Mouse (Mus musculus) liver, embryonic 14.5 days (tissue): Measurements from ENCODE around the gene Tmem128. TPM values are rescaled to one million over a fixed set of nuclear protein-coding genes. Genes with fewer than 3 reads are reported as not detected.

Source experiments
- ATAC-seq: fragments of 200-750 bp; cut with Nextera tagmentation; 2 replicates; pipeline ENCODE4 v1.8.0; 2017; ENCODE audit warnings: moderate number of reproducible peaks, mild to moderate bottlenecking, moderate library complexity; ENCODE audit not compliant: insufficient read depth
- DNase-seq, 3 experiments: peaks; one replicate each; pipeline ENCODE4 v3.0.0-alpha.2; 2012 to 2013; ENCODE audit warnings: low read depth in 3 of 3, low spot score in 3 of 3
- H3K27ac ChIP-seq: fragments of 300-500 bp; sonication (generic); 2 replicates; pipeline ENCODE4 v1.5.1; 2014; ENCODE audit warnings: moderate library complexity, mild to moderate bottlenecking, control low read depth, inconsistent platforms
- H3K27me3 ChIP-seq: fragments of 300-500 bp; sonication (generic); 2 replicates; pipeline ENCODE4 v1.6.1; 2014; ENCODE audit warnings: mild to moderate bottlenecking, low read length, moderate library complexity; ENCODE audit not compliant: control insufficient read depth, insufficient read depth
- H3K36me3 ChIP-seq: fragments of 300-500 bp; sonication (generic); replicated peaks from 2 replicates; pipeline ENCODE4 v1.6.1; 2014; ENCODE audit warnings: low read depth; ENCODE audit not compliant: control insufficient read depth, insufficient read depth
- H3K4me1 ChIP-seq, 2 experiments: fragments of 200-500 bp in 1 of 2; fragments of 300-500 bp in 1 of 2; sonication (generic) in 1 of 2; replicated peaks; 2 replicates each; pipeline ENCODE4 v1.6.1; 2012 to 2014; ENCODE audit warnings: antibody characterized with exemption in 1 of 2, inconsistent platforms in 1 of 2, low read length in 1 of 2; ENCODE audit not compliant: control insufficient read depth in 2 of 2, insufficient read depth in 2 of 2
- H3K4me2 ChIP-seq: fragments of 300-500 bp; sonication (generic); 2 replicates; pipeline ENCODE4 v1.6.1; 2014; ENCODE audit warnings: low read depth, mild to moderate bottlenecking, control low read depth, moderate library complexity
- H3K4me3 ChIP-seq, 2 experiments: fragments of 200-500 bp in 1 of 2; fragments of 300-500 bp in 1 of 2; sonication (generic) in 1 of 2; 2 replicates each; pipeline ENCODE4 v1.5.1; 2012 to 2014; ENCODE audit warnings: low read depth in 2 of 2, low read length in 2 of 2, mild to moderate bottlenecking in 2 of 2, control low read depth in 1 of 2, inconsistent platforms in 1 of 2, moderate library complexity in 1 of 2; ENCODE audit not compliant: insufficient read depth in 1 of 2
- H3K9ac ChIP-seq: fragments of 300-500 bp; sonication (generic); replicated peaks from 2 replicates; pipeline ENCODE4 v1.6.1; 2014; ENCODE audit warnings: mild to moderate bottlenecking, control low read depth, moderate library complexity
- H3K9me3 ChIP-seq: fragments of 300-500 bp; sonication (generic); 2 replicates; pipeline ENCODE4 v1.6.1; 2016; ENCODE audit warnings: low read length, mixed read lengths; ENCODE audit not compliant: control insufficient read depth
- CTCF ChIP-seq: IDR thresholded peaks from 2 replicates; pipeline ENCODE4 v1.5.1; 2016; ENCODE audit warnings: antibody characterized with exemption, low read depth, control low read depth
- EP300 ChIP-seq: IDR thresholded peaks from 2 replicates; pipeline ENCODE4 v1.6.1; 2016; ENCODE audit warnings: antibody characterized with exemption, low read depth
- WGBS: fragments of 180-500 bp; shearing (Covaris S2); extraction: QIAGEN DNeasy Blood & Tissue Kit; methylation state at CpG from one replicate; pipeline ENCODE4 v1.1.7; 2014; ENCODE audit not compliant: insufficient replicate concordance; 5-methylcytosine and 5-hydroxymethylcytosine counted together
- polyA plus RNA-seq, 2 experiments: library from polyadenylated mRNA; depleted of rRNA in 1 of 2; stranded (reverse) in 1 of 2; unstranded in 1 of 2; fragments of >200 nt; fragmentation: Nextera tagmentation in 1 of 2; extraction: Ambion mirVana in 1 of 2; gene quantifications; 2 replicates each; pipeline versions ENCODE4 v1.2.1 to v1.2.3; 2012 to 2014

The Tmem128 gene
- polyA plus RNA-seq, 2 experiments: 26.7 to 49.5 TPM

DNA sequence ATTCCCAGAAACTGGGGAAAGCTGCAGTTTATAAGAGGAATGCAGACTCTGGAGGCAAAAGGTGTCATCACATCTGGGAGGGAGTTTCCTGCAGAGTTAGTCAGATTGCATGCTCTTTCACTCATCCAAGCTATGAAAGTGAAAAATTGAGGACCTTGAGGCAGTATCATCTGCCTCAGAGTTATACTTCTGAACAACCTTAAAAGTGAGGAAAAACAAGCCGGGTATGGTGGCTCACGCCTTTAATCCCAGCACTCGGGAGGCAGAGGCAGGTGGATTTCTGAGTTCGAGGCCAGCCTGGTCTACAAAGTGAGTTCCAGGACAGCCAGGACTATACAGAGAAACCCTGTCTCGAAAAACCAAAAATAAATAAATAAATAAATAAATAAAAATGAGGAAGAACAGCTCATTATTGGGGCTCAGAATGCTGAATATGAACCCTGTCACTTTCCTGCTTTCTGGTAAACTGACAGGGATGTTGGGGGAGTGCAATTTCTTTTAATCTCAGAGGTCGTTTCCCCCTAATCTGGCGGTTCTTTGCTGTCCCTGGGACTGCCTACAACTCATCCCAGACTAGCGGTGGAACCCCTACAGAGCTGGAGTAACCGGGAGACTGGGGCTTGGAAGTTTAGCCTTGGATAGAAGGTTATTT, 404 bp upstream of the Tmem128 start:
- Histone ChIP-seq H3K27me3 (no peaks in the 10 kb centered on the region), H3K27ac (peak overlapping the region; percentile 28), H3K9me3 (no peaks in the 10 kb centered on the region), H3K4me2 (peak overlapping the region; percentile 88), H3K4me3 (peak overlapping the region; percentile 81 to 97), H3K4me1 (peaks cover 6 to 7% of the 10 kb centered on the region in 2 experiments; a peak in 3 of 4 replicates), H3K9ac (peak overlapping the region; percentile 74), H3K36me3 (peaks cover 20% of the 10 kb centered on the region)
- TF ChIP-seq CTCF (no peak), EP300 (no peak)
- 29% methylated on average over 9 of the region's 9 CpGs for WGBS
- DNase-seq (no peak), ATAC-seq (peak; percentile 23; the same call in 1 of the 2 replicates)

DNA sequence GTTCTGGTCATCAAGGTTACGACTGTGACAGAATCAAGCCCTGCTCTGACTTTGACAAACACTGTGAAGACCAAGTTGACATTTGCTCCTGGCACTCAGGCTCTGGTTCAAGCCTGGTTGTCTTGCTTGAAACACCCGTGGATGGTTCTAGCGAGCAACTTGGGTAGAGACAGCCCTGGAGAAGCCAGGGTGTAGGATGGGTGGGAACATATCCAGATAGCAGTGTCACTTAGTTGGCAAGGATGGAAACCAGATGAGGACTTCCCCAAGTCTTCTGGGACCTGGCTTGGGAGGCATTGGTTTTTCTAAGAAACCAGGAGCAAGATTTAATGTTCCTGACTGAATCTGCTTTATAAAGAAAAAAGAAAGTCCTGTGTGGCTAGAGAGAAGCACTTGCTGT, 11.0 kb downstream of the Tmem128 start:
- TF ChIP-seq CTCF: no peak
- TF ChIP-seq EP300: no peak
- H3K4me3 ChIP-seq: no peak overlapping the region
- no peak overlapping the region for H3K9ac ChIP-seq
- no peak overlapping the region for H3K4me2 ChIP-seq
- peaks cover 11% of the 10 kb centered on the region for H3K36me3 ChIP-seq
- ATAC-seq (no peak), DNase-seq (no peak)
- no peak overlapping the region for H3K27ac ChIP-seq
- no peaks in the 10 kb centered on the region for H3K4me1 ChIP-seq
- H3K9me3 ChIP-seq: no peaks in the 10 kb centered on the region
- peaks cover 13% of the 10 kb centered on the region for H3K27me3 ChIP-seq
- WGBS: 86% methylated on average over 3 of the region's 3 CpGs

DNA sequence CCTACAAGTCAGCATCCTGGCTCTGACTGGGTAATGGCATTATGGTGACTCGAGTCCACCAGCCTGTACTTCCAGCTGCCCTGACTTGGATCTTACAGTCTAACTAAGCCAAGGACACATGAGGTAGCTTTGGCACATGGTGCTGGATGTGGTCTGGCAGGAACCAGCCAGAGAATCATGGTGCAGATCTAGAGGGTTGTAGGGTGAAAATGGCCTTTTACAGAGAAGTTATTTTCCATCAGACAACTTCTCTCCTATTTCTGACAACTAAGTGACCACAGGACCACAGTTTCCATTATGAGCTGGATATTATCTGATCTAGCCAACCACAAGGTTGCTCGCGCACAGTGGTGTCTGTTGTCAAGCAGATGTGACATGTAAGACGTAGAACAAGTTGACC, 13.8 kb downstream of the Tmem128 start:
- no peak for DNase-seq
- H3K27me3 ChIP-seq: peaks cover 39% of the 10 kb centered on the region
- TF ChIP-seq EP300: no peak
- no peak for TF ChIP-seq CTCF
- ATAC-seq: no peak
- no peak overlapping the region for H3K27ac ChIP-seq
- H3K9me3 ChIP-seq: no peaks in the 10 kb centered on the region
- H3K4me3 ChIP-seq: no peak overlapping the region
- no peak overlapping the region for H3K4me2 ChIP-seq
- H3K9ac ChIP-seq: no peak overlapping the region
- WGBS: 18% methylated on average over 4 of the region's 4 CpGs
- no peaks in the 10 kb centered on the region for H3K4me1 ChIP-seq
- H3K36me3 ChIP-seq: peaks cover 2% of the 10 kb centered on the region; the same call in 1 of the 2 replicates

DNA sequence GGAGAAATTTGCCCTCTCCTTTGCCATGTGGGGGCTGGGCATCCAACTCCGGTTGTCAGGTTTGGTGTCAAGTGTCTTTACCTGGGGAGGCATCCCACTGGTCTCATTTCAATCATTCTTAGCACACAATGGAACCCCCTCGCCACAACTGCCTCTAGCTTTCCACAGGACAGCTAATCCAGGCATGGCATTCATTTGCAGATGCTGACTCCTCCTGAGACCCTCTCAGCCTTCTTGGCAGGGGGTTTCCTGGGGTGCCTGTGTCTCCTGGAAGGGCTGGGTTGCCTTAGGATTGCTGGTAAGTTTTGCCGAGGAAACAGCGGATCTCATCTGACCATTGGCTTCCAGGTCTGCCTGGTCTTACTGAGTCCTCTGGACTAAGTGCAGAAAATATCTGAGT, 15.8 kb downstream of the Tmem128 start, which contains the start of gene Otop1:
Gene Otop1 (plus strand): TSS at position 202 of the 400 bp plus-strand sequence.
- H3K36me3 ChIP-seq: no peaks in the 10 kb centered on the region
- 11% methylated on average over 4 of the region's 4 CpGs for WGBS
- no peak within 1 kb of the TSS for H3K4me3 ChIP-seq
- H3K27me3 ChIP-seq: peaks cover 49% of the 10 kb centered on the region
- no peak for ATAC-seq
- TF ChIP-seq CTCF (no peak), EP300 (no peak)
- H3K27ac ChIP-seq: no peak within 1 kb of the TSS
- H3K4me2 ChIP-seq: no peak within 1 kb of the TSS
- no peak within 1 kb of the TSS for H3K9ac ChIP-seq
- H3K9me3 ChIP-seq: no peaks in the 10 kb centered on the region
- no peak for DNase-seq
- H3K4me1 ChIP-seq: no peaks in the 10 kb centered on the region

DNA sequence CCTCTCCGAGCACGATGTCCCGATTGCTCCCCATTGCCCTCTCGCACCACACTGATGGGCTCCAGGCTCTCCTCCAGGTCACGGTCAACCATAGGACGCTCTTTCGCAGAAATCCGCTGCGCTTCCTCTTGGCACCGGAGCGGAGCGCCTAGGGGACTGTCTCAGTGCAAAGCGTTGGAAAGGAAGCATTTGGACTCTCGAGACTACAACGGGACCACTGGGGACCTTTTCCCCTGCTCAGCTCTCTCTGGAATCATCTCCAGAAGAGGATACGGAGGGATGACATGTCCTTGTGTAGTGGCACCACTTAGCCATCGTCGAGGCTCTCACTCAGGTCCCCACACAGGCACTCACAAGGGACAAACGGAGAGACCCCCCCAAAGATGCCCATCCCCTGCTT, 16.5 kb downstream of the Tmem128 start:
- no peak overlapping the region for H3K4me3 ChIP-seq
- H3K36me3 ChIP-seq: no peaks in the 10 kb centered on the region
- H3K27ac ChIP-seq: no peak overlapping the region
- no peak overlapping the region for H3K4me2 ChIP-seq
- ATAC-seq (no peak), DNase-seq (no peak)
- 5% methylated on average over 19 of the region's 19 CpGs for WGBS
- no peaks in the 10 kb centered on the region for H3K9me3 ChIP-seq
- H3K9ac ChIP-seq: no peak overlapping the region
- H3K27me3 ChIP-seq: peaks cover 49% of the 10 kb centered on the region
- TF ChIP-seq CTCF: no peak
- TF ChIP-seq EP300: no peak
- no peaks in the 10 kb centered on the region for H3K4me1 ChIP-seq
